Mouse (Mus musculus) heart, adult 11 months (tissue): ENCODE results near the gene Ctnnd2.
A peak's percentile ranks its signal among the peaks of the same experiment; 100 is the strongest.

ENCODE experiments used
- DNase-seq: peaks from one replicate; pipeline ENCODE4 v3.0.0; 2022

Gene Ctnnd2

GRCm38 (mm10) chr15:30738178-30738577 is 565.8 kb downstream of the Ctnnd2 start:
- DNase-seq, result no peak

GRCm38 (mm10) chr15:30740728-30741127 is 568.3 kb downstream of the Ctnnd2 start:
- DNase-seq, result no peak

GRCm38 (mm10) chr15:30757991-30758390 is 585.6 kb downstream of the Ctnnd2 start:
- no peak for DNase-seq

- DNase-seq, result no peak
Observed at GRCm38 (mm10) chr15:30762211-30762610, 589.8 kb downstream of the Ctnnd2 start.

GRCm38 (mm10) chr15:30762695-30763285 is 590.4 kb downstream of the Ctnnd2 start:
- peak; percentile 13 for DNase-seq

- DNase-seq, result peak; percentile 61
Observed at GRCm38 (mm10) chr15:30776931-30777330, 604.5 kb downstream of the Ctnnd2 start.

GRCm38 (mm10) chr15:30777801-30778200 is 605.4 kb downstream of the Ctnnd2 start:
- peak; percentile 69 for DNase-seq

- DNase-seq, result no peak
Observed at GRCm38 (mm10) chr15:30779903-30780302, 607.5 kb downstream of the Ctnnd2 start.

- DNase-seq, result peak; percentile 45
Observed at GRCm38 (mm10) chr15:30780977-30781376, 608.6 kb downstream of the Ctnnd2 start.

GRCm38 (mm10) chr15:30785706-30786320 is 613.4 kb downstream of the Ctnnd2 start:
- peak; percentile 60 for DNase-seq

GRCm38 (mm10) chr15:30793260-30793659 is 620.9 kb downstream of the Ctnnd2 start:
- DNase-seq, result no peak

- no peak for DNase-seq
Observed at GRCm38 (mm10) chr15:30795723-30796122, 623.3 kb downstream of the Ctnnd2 start.

GRCm38 (mm10) chr15:30827424-30828263 is 655.3 kb downstream of the Ctnnd2 start:
- no peak for DNase-seq

GRCm38 (mm10) chr15:30857277-30858176 is 685.1 kb downstream of the Ctnnd2 start:
- DNase-seq, result no peak

- DNase-seq, result peak; percentile 68
Observed at GRCm38 (mm10) chr15:30867429-30867828, 695.0 kb downstream of the Ctnnd2 start.

- DNase-seq, result peak; percentile 39
Observed at GRCm38 (mm10) chr15:30869673-30870512, 697.5 kb downstream of the Ctnnd2 start.

- DNase-seq, result peak; percentile 36
Observed at GRCm38 (mm10) chr15:30875523-30875922, 703.1 kb downstream of the Ctnnd2 start.

- no peak for DNase-seq
Observed at GRCm38 (mm10) chr15:30884692-30885334, 712.4 kb downstream of the Ctnnd2 start.

GRCm38 (mm10) chr15:30885410-30885809 is 713.0 kb downstream of the Ctnnd2 start:
- peak; percentile 91 for DNase-seq

- no peak for DNase-seq
Observed at GRCm38 (mm10) chr15:30887559-30887958, 715.2 kb downstream of the Ctnnd2 start.

GRCm38 (mm10) chr15:30891986-30892385 is 719.6 kb downstream of the Ctnnd2 start:
- DNase-seq, result no peak
